Mouse (Mus musculus) spleen, adult 2 months (tissue): ENCODE measurements around the gene Nox4.

Experiments used
- CTCF ChIP-seq: fragments of 200-500 bp; IDR thresholded peaks from 2 replicates; pipeline ENCODE4 v1.5.1; 2011; ENCODE audit warnings: mild to moderate bottlenecking, inconsistent platforms; ENCODE audit not compliant: insufficient read depth, insufficient read length, insufficient replicate concordance; ENCODE audit errors: extremely low read depth
- POLR2A ChIP-seq: fragments of 200-500 bp; IDR thresholded peaks from 2 replicates; pipeline ENCODE4 v1.6.1; 2011; ENCODE audit warnings: low read depth, low read length, inconsistent platforms

GRCm38 (mm10) chr7:87374935-87375334, 129.0 kb downstream of the Nox4 start:
- no peak for TF ChIP-seq CTCF
- no peak for TF ChIP-seq POLR2A
